Mouse (Mus musculus) mammary gland, adult 2 months (tissue): Measurements from ENCODE around the gene Stxbp1. TPM values are rescaled to one million over a fixed set of nuclear protein-coding genes. Genes with fewer than 3 reads are reported as not detected.

Experiments used
- polyA plus RNA-seq: library from polyadenylated mRNA; depleted of rRNA; stranded (reverse); fragments of >200 nt; gene quantifications from 2 replicates; pipeline ENCODE4 v1.2.3, GENCODE M21; 2012; ENCODE audit warnings: low replicate concordance; rRNA removed

The Stxbp1 gene
- polyA plus RNA-seq, result 10.2 and 13.6 TPM in 2 replicates

DNA sequence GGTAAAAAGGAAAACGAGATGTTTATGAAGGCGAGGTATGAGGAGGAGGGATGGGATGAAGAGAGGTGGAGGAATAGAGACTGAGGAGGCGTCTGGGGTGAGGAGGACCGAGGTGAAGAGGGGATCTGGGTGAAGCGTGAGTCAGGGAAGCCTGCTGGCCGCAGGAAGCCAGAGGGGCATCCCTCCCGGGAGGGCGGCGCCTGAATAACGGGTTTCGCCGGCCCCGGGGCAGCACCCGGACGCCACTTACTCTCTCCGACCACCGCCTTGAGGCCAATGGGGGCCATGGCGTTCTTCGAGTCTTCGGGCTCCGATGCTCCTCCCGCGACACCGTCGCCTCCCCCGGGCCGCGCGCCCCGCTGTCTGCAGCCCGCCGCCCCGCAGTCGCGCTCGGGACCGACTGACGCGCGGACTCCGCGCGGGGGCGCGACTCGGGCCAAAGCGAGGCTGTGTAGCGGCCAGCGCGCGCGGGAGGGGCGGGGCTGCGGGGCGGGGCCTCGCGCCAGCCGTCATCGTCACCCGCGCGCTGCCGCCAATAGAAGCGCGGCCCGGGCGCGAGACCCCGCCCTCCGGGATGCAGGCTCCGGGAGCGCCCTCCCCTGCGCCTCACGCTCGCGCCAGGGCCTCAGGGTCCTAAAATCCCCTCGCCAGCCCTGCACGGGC lies at the start of gene Stxbp1:
Gene Stxbp1, minus strand, starts transcription at position 441 of the 663 bp plus-strand sequence.

GRCm38 (mm10) chr2:32875675-32876489 lies 28.8 kb upstream of the Stxbp1 start, which contains the start of gene Fam129b:
Gene Fam129b, plus strand, starts transcription at chr2:32876114.

DNA sequence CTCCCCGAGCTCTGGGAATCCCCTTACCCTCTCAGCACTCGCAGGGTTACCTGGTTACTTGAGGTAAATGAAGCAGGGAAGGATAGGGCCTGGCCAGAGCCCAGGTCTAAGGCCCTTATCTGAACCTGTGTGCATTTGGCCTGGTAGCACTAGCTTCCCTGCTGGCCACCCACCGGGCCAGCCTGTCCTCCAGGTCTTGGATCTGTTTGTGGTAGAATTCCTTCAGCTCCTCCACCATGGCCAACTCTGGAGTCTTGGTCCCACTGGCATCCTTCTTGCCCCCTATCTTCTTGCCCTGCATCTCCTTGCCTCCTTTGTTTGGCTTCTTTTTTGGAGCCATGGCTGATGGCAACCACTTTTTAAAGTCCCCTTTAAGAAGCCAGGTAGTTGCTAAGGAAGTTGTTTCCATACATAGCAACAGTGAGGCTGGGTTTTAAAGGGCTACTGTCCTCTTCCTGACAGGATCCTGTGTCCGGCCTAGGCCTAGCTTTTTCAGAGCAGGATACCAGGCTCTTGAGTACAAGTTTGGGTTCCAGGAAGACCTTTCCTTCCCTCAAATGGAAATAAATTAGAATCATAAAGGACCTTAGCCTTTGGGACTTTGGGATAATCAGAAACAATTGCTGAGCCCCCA lies 62.9 kb downstream of the Stxbp1 start, which contains the start of gene Cfap157:
Gene Cfap157, minus strand, starts transcription at position 381 of the 634 bp plus-strand sequence.

GRCm38 (mm10) chr2:32775359-32776074 lies 71.5 kb downstream of the Stxbp1 start, which contains the start of the genes Ttc16 and Ptrh1:
Gene Ttc16, minus strand, starts transcription at chr2:32775633.
Gene Ptrh1, plus strand, starts transcription at chr2:32775786.

DNA sequence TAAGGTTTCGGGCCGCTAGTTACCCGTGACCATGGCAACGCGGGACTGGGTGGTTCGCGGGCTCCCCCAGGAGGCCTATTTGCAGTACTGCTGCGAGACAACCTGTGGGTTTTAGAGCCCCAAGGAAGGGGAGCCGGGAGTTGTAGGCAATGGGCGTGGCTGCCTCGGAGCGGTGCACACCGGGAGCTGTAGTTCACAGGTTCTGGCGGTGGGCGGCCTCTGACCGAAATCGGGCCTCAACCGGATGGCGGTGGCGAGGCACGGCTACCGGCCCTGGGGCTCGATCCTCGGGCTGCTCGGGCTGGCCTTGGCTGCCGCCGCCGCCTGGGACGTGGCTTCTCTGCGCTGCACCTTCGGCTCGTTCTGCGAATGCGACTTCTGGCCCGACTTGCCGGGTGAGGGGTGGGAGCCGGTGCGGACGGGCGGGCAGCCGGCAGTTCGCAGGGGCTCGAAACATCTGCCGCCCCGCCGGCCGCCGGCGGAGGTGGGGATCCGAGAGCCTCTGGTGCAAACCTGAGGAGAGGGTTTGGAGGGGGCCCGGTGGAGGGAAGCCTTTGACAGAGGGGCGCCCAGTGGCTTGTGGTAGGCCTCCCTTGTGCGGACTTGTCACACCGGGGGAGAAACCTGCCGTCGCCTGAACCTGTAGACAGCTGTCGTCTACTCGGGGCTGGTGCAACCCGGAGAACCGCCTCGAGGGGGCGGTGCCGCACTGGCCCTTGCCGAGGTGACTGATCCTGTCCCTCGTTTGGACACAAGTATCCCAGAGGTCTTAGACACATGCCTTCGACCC lies 89.8 kb downstream of the Stxbp1 start, which contains the start of gene Tor2a:
Gene Tor2a, plus strand, starts transcription at position 179 of the 790 bp plus-strand sequence.

GRCm38 (mm10) chr2:32740916-32741272 lies 106.2 kb downstream of the Stxbp1 start, which contains the start of gene 6330409D20Rik:
Gene 6330409D20Rik, minus strand, starts transcription at chr2:32741016.

Other genes with a start within 250 kb of the Stxbp1 start
- 69.1 and 77.3 TPM in 2 replicates for gene St6galnac6, start 247.5 kb downstream of the Stxbp1 start, polyA plus RNA-seq
- 13.3 and 257 TPM in 2 replicates for gene Ak1, start 225.5 kb downstream of the Stxbp1 start, polyA plus RNA-seq
- gene Eng, start 200.7 kb downstream of the Stxbp1 start, polyA plus RNA-seq, result 204 and 247 TPM in 2 replicates
- 58.6 and 75.4 TPM in 2 replicates for gene Fpgs, start 143.1 kb downstream of the Stxbp1 start, polyA plus RNA-seq
- 122 and 141 TPM in 2 replicates for gene Cdk9, start 134.2 kb downstream of the Stxbp1 start, polyA plus RNA-seq
- gene Sh2d3c, start 126.2 kb downstream of the Stxbp1 start, polyA plus RNA-seq, result 70.1 and 122 TPM in 2 replicates
- not detected in 2 replicates for gene 6330409D20Rik, start 106.2 kb downstream of the Stxbp1 start, polyA plus RNA-seq
- gene Tor2a, start 90.0 kb downstream of the Stxbp1 start, polyA plus RNA-seq, result 65.6 and 109 TPM in 2 replicates
- 0.42 and 0.70 TPM in 2 replicates for gene Ttc16, start 71.6 kb downstream of the Stxbp1 start, polyA plus RNA-seq
- gene Ptrh1, start 71.5 kb downstream of the Stxbp1 start, polyA plus RNA-seq, result 7.6 and 8.0 TPM in 2 replicates
- not detected in 2 replicates for gene Cfap157, start 62.8 kb downstream of the Stxbp1 start, polyA plus RNA-seq
- 49.6 and 59.0 TPM in 2 replicates for gene Fam129b, start 28.9 kb upstream of the Stxbp1 start, polyA plus RNA-seq
- gene Rpl12, start 114.3 kb upstream of the Stxbp1 start, polyA plus RNA-seq, result 293 and 419 TPM in 2 replicates
- gene Lrsam1, start 114.4 kb upstream of the Stxbp1 start, polyA plus RNA-seq, result 18.9 and 26.2 TPM in 2 replicates
- gene Slc2a8, start 134.8 kb upstream of the Stxbp1 start, polyA plus RNA-seq, result 47.6 and 142 TPM in 2 replicates